Mouse (Mus musculus) mesoderm, embryonic 11.5 days (tissue): ENCODE results near the gene Rasa2.
"Not testable (repeated sequence)": the region's sequence is repeated elsewhere in the genome, so short reads cannot be mapped to it uniquely, and the experiment has no call there.

ENCODE experiments used
- DNase-seq: peaks from one replicate; pipeline ENCODE4 v3.0.0-alpha.2; 2012; ENCODE audit warnings: low read depth, low spot score

Rasa2 gene

DNA sequence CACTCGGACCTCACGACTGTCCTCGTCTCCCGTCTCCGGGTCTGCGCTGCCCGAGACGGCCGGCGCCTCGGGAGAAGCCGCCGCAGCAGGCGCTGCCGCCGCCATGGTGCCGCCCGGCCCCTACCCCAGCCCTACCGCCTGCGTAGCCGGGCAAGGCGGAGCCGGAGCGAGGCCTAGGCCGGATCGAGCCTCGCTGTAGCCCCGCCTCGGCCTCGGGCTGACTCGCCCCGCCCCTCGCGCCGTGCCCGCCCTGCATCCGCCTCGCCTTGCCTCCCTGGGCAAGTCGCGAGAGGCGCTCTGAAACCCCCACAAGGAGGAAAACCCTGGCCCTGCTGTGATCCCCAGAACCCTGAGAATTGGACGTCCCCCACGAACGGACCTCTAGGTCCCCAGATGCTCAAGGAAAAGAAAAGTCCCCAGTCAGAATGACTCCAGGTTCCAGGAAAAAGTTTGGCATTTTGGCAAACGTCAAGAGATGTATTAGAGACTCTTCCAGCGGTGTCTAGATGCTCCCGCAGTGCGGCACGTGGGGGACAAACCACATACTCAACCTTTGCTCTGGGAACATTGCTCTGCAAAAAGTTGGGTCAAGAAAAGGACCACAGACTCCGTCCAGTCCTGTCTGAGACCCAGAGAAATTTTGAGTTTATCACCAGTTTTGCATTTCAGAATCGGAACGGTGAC, at the start of gene Rasa2:
Rasa2 (minus strand) TSS at position 229 of the 684 bp plus-strand sequence.
- DNase-seq, result peak; percentile 90

DNA sequence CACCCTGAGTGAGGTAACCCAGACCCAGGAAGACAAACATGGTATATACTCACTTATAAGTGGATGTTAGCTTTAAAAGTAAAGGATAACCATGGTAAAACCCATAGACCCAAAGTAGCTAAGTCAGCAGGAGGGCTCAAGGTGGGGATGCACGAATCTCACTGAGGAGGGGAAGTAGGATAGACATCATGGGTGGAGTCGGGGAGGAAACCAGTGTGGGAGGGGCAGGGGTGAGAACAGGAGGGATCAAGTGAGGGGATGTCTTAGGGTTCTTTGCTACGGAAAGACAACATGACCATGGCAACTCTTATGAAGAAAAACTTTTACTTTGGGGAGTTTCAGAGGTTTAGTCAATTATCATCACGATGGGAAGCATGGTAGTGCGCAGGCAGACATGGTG, 47.2 kb upstream of the Rasa2 start:
- no peak for DNase-seq

DNA sequence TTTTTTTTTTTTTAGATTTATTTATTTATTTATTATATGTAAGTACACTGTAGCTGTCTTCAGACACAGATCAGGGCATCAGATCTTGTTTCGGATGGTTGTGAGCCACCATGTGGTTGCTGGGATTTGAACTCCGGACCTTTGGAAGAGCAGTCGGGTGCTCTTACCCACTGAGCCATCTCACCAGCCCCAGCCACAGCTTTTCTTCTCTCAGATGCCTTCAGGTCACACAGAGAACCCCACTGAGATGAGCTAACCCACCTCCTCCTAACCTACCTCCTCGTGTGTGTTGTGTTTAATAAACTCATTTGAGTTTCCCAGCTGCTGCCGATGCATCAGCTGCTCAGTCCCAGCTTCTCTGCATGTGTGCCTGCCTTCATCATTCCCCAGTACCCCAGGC, 46.3 kb upstream of the Rasa2 start:
- not testable (repeated sequence) for DNase-seq

DNA sequence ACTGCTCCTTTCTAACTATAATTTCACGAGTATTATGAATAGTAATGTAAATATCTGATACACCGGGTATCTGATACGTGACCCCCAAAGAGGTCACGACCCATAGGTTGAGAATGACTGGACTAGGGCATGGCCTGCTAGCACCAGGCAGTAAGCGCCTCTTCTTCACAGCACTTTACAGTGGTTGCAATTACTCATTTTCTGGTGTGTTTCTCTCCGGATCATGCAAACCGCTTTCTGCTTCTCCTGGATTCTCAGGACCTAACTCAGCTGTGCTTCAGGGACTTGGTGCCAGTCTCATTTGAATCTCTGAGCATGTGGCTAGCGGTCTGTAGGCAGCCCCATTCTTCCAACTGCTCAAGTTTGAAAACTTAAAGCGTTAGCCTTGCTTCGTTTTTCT, 45.3 kb upstream of the Rasa2 start:
- no peak for DNase-seq

DNA sequence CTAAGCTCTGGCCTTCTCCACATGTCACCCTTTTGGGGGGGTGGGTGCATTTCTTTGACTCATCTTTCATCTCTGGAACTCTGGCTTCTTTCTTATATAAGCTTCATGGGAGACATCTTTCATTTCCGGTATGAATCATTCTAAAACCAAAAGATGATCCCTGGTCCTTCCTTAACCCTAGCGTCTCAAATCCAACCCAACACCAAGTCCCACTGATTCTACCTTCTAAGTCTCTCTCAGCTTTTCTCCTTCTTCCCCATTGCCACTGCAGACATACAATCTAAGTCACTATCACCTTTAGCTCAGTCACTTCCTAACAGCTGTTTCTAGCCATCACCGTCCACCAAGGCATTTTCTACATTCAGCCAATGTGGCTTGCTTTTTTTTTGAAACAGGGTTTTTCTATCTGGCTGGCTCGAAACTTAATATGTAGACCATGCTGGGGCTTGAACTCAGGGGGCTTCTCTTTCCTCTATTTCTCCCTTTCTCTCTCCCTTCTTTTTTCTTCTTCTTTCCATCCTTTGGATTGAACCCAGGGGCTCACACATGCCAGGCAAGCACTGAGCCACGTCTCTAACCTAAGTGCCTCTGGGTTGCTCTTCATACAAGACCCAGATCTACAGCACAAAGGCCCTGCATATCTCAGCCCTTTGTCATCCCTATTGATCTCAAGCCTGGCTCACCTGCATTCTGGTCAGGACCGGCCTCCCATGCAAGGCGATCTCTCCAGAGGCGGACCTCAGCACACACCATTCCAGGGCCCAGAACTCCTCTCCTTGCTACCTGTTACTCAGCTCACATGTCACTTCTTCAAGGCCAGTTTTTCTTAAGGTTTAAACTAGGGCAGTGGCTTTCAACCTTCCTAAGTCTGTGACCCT, 44.6 kb upstream of the Rasa2 start:
- no peak for DNase-seq

DNA sequence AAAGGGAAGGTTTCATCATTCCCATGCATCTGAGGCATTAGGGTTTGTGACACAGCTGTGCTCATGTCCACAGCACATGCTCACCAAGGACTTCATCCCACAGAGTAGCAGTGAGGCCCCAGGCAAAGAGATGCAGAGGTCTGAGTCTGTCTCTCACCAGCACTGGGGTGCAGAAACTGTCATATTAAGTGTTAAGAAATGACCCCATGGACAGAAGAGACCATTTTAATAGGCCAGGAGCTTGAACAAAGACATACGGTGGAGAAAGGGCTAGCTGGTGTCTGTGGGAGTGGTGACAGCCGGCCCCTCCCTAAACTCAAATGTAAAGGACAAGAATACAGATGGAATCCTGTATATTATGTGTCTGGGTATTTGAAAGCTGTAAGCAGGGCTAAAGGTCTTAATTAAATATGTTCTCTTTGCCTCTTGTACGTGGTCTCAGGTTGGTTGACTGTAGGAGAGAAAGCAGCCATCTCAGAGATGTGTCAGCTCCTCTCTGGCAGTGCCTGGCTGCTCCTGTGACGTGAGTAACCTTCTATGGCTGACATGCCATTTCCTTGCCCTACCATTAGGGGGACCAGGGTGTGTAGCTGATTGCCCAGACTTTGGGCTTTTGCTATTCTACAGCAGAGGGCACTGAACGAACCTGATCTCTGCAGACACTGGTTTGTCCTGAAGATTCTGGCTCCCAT, 43.8 kb upstream of the Rasa2 start:
- DNase-seq, result peak; percentile 56

DNA sequence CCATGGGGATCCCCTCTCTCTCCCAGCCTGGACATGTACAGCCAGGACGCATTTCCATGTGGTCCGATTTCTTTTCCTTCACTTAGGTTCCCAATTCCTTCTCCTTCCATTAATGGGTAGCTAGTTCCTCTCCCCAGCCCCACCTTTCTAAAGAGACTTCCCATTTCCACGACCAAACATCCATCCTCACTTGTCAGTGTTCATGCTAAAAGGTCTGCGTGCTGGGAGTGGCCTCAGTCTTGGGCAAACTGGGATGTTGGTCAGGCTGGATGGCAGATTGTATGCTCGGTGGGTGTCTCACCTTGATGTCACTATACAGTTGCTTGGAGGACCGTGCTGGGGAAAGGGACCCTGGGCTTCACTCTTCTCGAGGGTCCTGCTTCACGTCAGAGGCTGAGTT, 42.9 kb upstream of the Rasa2 start:
- no peak for DNase-seq

DNA sequence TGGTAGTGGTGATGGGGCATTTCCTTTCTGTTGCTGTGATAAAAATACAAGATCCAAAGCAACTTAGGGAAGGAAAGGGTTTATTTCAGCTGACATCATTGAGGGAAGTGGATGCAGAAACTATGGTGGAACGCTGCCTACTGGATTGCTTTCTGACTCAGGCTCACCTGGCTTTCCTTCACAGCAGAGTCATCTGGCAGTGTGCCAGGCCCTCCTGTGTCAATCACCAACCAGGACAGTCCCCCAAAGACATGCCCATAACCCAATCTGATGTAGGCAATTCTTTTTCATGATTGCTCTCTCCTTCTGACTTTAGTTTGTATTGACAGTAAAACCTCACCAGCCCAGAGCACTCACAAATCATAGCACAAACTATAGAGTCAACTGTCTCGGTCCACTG, 41.0 kb upstream of the Rasa2 start:
- no peak for DNase-seq

DNA sequence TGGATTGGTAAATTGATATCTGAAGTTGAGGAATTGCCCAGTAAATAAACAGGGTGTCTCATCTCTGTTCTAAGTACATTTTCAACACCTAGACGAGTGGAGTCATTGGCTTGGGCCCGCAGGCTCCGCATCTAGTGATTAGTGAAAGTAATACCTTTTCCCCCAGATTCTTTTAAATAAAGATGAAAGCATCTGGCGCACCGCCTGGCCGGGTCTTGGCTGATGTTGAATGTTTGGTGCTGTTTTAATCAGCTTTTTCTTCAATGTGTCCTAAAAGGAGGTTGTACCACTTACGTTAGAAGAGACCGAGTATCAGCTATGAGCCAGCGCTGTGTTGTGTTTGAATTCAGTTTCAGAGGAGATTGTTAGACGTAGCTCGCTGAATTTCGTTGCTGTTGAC, 39.8 kb upstream of the Rasa2 start:
- no peak for DNase-seq

DNA sequence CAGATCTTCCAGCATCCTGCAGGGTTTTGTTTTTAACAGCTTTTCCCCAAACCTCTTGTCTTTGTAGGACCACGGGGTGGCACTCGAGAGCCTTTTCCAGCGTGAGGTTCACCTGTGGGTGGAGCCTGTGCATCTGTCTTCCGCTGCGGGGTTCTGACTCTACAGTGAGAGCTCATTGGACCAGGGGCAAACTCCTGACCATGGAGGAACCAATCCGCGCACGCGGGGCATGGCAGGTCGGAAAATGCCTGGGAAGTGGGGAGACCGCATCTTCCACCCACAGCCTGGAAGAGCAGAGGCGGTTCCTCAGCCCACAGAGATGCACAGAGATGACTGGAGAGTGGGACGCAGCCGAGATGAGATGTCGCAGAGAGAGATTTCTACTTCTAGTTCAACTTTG, 38.5 kb upstream of the Rasa2 start:
- DNase-seq, result peak; percentile 97

DNA sequence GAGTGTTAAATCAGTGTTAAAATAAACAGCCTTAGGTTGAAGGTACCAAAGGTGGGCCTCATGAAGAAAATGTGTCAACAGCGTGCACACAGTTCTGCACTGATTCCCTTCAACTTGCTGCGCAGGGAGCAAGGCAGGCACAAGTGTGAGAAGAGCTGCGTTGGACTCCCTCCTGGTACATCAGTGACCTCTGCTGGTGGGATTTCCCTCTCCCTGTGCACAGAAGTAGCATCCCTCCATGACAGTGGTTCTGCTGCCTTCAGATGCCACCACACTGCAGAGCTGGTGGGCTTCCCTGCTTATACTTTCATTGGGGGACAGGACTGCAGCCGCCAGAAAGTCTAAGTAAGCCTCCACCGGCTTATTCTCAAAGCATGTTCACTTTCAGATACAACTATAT, 37.2 kb upstream of the Rasa2 start:
- DNase-seq, result peak; percentile 55

DNA sequence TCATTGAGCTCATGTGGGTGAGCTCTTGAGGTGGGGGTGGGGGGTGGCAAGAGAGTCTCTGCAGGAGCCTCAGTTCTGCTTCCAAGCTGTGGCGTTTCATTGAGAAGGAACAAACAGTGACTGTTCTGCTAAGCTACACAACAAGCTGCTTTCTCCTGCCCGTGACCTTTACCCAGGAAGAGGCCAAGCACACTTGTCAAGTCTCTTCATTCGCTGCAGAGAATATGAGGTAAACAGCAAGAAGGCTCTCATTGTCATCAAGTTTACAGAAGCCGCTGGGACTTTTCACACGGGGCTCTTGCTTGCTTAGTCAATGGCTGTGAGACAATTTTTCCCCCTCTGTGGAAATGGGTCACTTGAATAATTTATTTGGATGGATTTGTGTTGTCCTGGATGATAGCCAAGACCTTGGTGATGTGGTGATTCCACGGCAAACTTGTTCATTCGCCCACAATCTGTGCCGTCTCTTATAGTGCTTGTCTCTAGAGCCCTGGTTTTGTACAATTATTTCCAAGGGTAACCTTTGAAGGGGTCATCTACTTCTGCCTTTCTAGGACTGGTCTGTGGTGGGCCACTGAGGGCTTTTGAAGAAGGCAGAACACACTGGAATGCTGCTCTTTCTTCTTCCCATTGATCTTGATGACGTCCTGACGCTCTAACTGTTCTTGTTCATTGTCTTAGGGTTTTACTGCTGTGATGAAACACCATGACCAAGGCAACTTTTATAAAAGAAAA, 29.3 kb upstream of the Rasa2 start:
- peak; percentile 16 for DNase-seq

DNA sequence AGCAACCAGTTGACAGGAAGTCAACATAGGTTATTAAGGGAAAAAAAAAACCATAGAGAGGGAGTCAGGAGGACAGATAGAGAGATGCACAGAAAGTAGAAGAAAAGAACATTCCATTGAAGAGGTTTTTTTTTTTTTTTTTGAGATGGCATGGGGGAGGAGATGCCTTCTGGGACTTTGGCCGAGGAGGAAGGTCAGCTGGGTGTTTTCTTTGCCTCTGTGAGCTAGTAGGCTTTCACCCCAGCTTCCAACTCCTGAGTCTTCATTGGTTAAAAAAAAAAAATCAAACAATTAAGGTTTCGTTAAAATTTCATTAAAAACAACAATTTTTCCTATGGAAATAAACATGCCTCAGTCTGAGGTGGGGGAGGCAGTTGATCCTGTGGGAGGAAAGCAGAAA, 28.4 kb upstream of the Rasa2 start:
- DNase-seq, result no peak

DNA sequence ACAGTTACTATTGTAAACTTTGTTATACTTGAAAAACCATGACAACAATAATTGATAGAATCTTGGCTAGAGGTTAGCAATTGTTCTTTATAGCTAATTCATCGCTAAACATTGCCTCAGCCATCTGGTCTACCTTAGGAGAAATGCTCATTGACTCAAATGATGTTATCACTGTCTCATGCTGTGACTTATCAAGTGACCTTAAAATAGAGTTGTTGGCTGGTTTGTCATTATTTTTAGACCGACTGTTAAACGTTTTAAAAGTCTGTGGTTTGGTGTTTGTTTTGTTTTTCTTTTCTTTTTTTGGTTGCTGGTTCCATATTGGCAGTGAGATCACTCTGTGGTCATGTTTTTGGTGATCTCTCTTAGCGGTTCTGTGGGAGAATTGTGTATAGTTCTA, 22.1 kb upstream of the Rasa2 start:
- DNase-seq, result no peak

DNA sequence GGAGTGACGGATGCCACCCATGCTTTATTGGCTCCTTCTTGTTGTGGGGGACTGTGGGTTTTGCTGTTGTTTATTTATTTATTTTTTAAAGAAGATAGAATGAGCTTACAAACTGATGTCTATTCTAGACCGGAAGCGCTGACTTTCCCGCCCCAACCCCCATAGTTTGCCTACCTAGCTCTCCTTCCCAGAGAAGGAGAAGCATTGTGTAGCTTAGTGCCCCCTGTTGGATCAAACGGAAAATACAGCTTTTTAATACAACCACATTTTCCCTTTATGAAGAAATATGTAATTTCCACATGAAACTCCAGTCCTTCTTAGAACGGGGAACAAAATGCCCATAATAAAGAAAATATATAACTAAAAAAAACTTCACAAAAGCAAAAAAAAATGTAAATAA, 21.3 kb upstream of the Rasa2 start:
- peak; percentile 24 for DNase-seq

DNA sequence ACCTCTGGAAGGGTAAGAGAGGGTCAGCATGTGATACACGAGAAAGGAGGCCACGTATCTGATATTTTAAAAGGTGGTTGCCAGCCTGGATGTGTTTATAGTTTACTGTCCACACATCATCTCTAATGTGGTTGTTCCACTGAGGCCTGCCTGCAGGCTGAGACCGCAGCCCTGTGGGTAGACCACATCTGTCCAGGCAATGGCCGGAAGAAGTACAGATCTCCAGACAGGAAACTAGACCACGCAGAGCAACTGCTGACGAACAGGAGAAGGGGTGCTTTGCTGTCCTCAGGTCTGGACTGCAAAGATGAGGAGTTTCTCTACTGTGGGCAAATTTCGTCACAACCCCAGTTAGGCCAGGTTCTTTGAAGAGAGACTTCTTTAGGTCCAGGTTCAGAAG, 19.4 kb upstream of the Rasa2 start:
- no peak for DNase-seq

DNA sequence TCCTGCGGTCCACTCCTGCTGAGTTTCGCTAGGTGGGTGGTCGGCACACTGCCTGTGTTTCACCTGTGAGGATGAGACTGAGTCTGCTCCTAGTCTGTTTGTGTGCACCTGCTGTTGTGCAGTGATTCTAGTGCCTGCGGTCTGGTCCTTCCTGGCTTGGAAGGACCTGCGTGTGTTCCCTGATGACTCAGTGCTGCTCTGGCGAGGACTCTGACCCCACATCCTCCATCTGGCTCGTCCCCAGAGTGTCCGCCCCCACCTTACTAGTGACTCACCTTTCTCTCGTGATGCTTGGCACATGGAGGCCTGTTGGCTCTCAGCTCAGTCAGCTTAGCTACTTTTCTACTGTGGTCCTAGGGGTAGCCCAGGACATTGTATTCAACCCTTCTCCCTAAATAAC, 18.5 kb upstream of the Rasa2 start:
- DNase-seq, result no peak

DNA sequence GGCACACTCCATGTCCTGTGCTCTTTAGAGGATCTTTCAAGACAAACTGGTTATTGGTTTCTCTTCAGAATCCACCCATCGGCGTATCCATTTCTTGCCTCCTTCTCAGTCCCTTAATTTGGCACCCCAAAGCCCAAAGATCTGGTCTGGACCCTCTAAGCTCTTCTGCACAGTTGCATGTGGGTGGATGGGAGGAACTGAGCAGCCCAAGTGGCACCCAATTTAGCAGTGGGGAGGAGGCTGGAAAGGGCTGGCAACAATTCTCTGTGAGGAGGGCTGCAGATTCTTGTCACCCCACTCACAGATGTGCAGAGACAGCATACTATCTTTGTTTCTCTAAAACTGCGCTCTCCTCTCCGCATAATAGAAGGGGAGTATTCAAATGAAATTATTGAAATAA, 17.9 kb upstream of the Rasa2 start:
- no peak for DNase-seq

DNA sequence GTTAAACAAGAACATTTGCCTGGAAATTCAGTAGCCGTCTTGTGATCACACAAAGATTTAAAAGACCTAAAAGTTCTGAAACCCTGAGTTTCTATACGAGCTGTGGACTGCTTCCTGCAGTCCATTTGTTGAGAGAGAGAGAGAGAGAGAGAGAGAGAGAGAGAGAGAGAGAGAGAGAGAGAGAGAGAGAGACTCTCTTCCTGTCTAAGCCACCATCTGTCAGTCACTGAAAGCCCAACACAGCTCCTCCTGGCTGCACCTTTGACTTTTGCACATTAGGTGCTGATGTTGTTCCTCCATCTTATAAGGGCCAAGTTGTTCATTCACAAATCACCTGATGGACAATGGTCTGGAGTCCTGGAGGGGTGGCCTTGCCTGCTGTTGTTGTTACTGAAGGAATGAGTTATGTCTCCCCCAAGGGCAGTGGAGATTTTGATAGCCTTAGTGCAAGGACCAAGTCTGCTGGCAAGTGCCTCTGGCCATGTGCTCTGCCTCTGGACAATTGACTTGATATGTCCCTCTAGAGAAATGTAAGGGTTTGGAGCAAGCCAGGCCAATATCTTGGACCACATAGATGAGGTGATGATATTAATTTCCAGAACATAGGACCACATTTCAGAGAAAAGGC, 15.4 kb upstream of the Rasa2 start:
- no peak for DNase-seq

DNA sequence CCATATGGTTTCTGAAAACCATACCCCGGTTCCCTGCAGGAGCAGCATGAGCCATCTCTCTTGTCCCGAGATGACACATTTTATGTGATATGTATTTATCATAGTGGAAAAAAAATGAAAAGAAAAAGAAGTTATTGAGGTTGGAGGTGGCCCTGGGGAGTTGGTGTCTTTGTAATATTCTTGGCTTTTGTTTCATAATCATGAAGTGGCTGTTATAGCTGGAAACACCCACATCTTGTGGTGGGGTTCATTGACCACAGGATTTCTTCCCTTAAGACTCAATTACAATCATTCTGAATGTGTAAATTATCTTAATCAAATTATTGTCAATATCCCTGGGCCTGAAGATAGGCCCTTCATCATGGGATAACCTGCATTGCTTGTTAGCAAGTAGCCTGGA, 13.4 kb upstream of the Rasa2 start:
- DNase-seq, result no peak

DNA sequence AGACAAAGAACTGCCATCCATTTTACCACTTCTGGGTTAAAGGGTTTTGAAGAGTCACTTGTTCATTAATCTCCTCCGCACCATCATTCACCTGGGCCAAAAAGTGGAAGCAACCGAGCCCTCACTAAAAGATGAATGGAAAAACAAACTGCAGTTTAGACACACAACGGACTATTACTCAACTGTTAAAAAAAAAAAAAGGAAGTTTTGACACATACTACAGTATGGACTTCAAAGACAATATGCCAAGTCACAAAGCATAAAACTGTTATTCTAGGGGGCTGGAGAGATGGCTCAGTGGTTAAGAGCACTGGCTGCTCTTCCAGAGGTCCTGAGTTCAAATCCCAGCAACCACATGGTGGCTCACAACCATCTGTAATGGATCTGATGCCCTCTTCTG, 12.6 kb upstream of the Rasa2 start:
- DNase-seq, result not testable (repeated sequence)
